Mouse (Mus musculus) small intestine, adult 2 months (tissue): Measurements from ENCODE around the gene Ltf.

Experiments used
- CTCF ChIP-seq: fragments of 200-500 bp; IDR thresholded peaks from 2 replicates; pipeline ENCODE4 v1.5.1; 2012; ENCODE audit warnings: low read depth, mild to moderate bottlenecking, control low read depth, inconsistent platforms, low read length, moderate library complexity, mixed read lengths; ENCODE audit not compliant: insufficient replicate concordance, insufficient read length; ENCODE audit errors: extremely low read depth
- POLR2A ChIP-seq: fragments of 200-500 bp; IDR thresholded peaks from 2 replicates; pipeline ENCODE4 v1.6.1; 2012; ENCODE audit warnings: low read depth, mild to moderate bottlenecking, control low read depth, inconsistent platforms, low read length, moderate library complexity

DNA sequence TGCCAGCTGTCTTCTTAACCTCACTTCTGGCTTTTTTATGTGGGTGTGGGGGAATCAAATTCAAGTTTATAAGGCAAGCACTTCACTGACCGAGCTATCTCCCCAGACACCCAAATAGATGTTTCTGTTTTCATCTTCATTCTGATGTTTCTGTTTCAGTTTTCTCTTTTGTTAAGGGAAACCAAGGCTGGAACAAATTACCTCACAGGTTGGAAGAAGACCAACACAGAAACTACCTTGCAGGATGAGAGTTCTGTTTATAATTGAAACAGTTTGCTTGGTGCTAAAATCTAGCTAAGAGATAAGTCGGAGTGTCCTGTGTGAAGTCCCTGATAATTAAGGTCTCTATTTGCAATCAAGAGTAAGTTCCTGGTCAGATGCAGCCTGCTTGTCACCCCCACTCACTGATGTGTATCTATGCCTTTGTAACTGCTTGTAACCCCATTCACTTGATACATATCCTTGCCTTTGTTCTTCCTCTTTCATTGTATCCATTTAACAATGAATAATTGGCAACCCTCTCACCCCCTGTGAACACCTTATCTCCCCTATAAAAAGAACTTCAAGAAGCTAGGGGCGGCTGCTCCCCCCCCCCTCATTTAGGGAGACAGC lies 68.0 kb downstream of the Ltf start:
- no peak for TF ChIP-seq CTCF
- TF ChIP-seq POLR2A = no peak
